Mouse (Mus musculus) G1E (cell line): ENCODE results near the gene Urb1. TPM values are rescaled to one million over a fixed set of nuclear protein-coding genes. Genes with fewer than 3 reads are reported as not detected.

Source experiments
- ATAC-seq: 2 replicates; pipeline ENCODE4 v1.8.0; 2016; ENCODE audit warnings: mild to moderate bottlenecking; ENCODE audit not compliant: insufficient number of reproducible peaks, poor library complexity, low FRiP score, severe bottlenecking; ENCODE audit errors: extremely low read depth
- DNase-seq: peaks from one replicate; pipeline ENCODE4 v3.0.0; 2012; ENCODE audit warnings: low spot score
- H3K27me3 ChIP-seq: 2 replicates; pipeline ENCODE4 v1.6.1; 2012; ENCODE audit warnings: mild to moderate bottlenecking, low read length, inconsistent platforms; ENCODE audit not compliant: insufficient read depth
- H3K36me3 ChIP-seq: replicated peaks from 2 replicates; pipeline ENCODE3; 2012; ENCODE audit warnings: mild to moderate bottlenecking, inconsistent platforms
- H3K4me1 ChIP-seq: 2 replicates; pipeline ENCODE4 v1.6.1; 2012; ENCODE audit warnings: low read depth, low read length, inconsistent platforms, mixed read lengths; ENCODE audit not compliant: insufficient read depth
- H3K4me3 ChIP-seq: 2 replicates; pipeline ENCODE4 v1.5.1; 2012; ENCODE audit warnings: low read depth, mild to moderate bottlenecking, inconsistent platforms, low read length, moderate library complexity, mixed read lengths
- H3K9me3 ChIP-seq: replicated peaks from 2 replicates; pipeline ENCODE4 v1.6.1; 2012; ENCODE audit warnings: inconsistent platforms
- CTCF ChIP-seq: IDR thresholded peaks from 2 replicates; pipeline ENCODE4 v1.5.1; 2012; ENCODE audit warnings: low read depth, low read length, inconsistent platforms, mixed read lengths
- GATA1 ChIP-seq: IDR thresholded peaks from 2 replicates; pipeline ENCODE4 v1.6.1; 2012; ENCODE audit warnings: borderline replicate concordance, low read length, inconsistent platforms, mixed read lengths
- GATA2 ChIP-seq: IDR thresholded peaks from 2 replicates; pipeline ENCODE4 v1.6.1; 2012; ENCODE audit warnings: low read depth, low read length, inconsistent platforms, borderline replicate concordance
- POLR2AphosphoS5 ChIP-seq: IDR thresholded peaks from 2 replicates; pipeline ENCODE4 v1.6.1; 2012; ENCODE audit warnings: low read depth, low read length, inconsistent platforms; ENCODE audit not compliant: insufficient replicate concordance
- TAL1 ChIP-seq: conservative IDR thresholded peaks from 2 replicates; pipeline ENCODE4 v1.6.1; 2012; ENCODE audit warnings: low read depth, low read length, inconsistent platforms, mixed read lengths
- polyA plus RNA-seq: library from polyadenylated mRNA; stranded (reverse); fragments of >175 nt; gene quantifications from 2 replicates; pipeline ENCODE4 v1.2.3, GENCODE M21; 2012
- total RNA-seq, 2 experiments: library from RNA; stranded (forward) in 1 of 2; stranded (reverse) in 1 of 2; fragments of 200-1000 nt in 1 of 2; fragments of >200 nt in 1 of 2; fragmentation: Nextera tagmentation in 1 of 2; gene quantifications; 2 replicates each; pipeline ENCODE4 v1.2.3; 2014 to 2017

The Urb1 gene
- total and polyA plus RNA-seq, 3 experiments = 9.8 to 24.2 (median 10.9) TPM

GRCm38 (mm10) chr16:90832495-90832894, 22.3 kb upstream of the Urb1 start:
- H3K4me3 ChIP-seq = no peak overlapping the region
- no peaks in the 10 kb centered on the region for H3K4me1 ChIP-seq
- DNase-seq (no peak), ATAC-seq (no peak)
- peaks cover 8% of the 10 kb centered on the region for H3K9me3 ChIP-seq
- TF ChIP-seq TAL1 = no peak
- TF ChIP-seq GATA1 = no peak
- no peak for TF ChIP-seq POLR2AphosphoS5
- no peak for TF ChIP-seq CTCF
- no peak for TF ChIP-seq GATA2
- H3K36me3 ChIP-seq = no peaks in the 10 kb centered on the region
- peaks cover 31% of the 10 kb centered on the region for H3K27me3 ChIP-seq

- no peak overlapping the region for H3K4me3 ChIP-seq
- peaks cover 29% of the 10 kb centered on the region for H3K27me3 ChIP-seq
- peaks cover 8% of the 10 kb centered on the region for H3K9me3 ChIP-seq
- no peaks in the 10 kb centered on the region for H3K4me1 ChIP-seq
- DNase-seq (no peak), ATAC-seq (no peak)
- TF ChIP-seq POLR2AphosphoS5 (no peak), CTCF (no peak), GATA1 (no peak), GATA2 (no peak), TAL1 (no peak)
- no peaks in the 10 kb centered on the region for H3K36me3 ChIP-seq
Observed at GRCm38 (mm10) chr16:90831676-90832075, 21.5 kb upstream of the Urb1 start.

GRCm38 (mm10) chr16:90830686-90831439, 20.6 kb upstream of the Urb1 start:
- Histone ChIP-seq H3K27me3 (peaks cover 27% of the 10 kb centered on the region; the same call in 1 of the 2 replicates), H3K9me3 (peaks cover 8% of the 10 kb centered on the region), H3K4me3 (no peak overlapping the region), H3K4me1 (no peaks in the 10 kb centered on the region), H3K36me3 (no peaks in the 10 kb centered on the region)
- DNase-seq = no peak
- TF ChIP-seq POLR2AphosphoS5 = no peak
- TF ChIP-seq GATA1 = no peak
- ATAC-seq = no peak

- no peak for DNase-seq
- no peaks in the 10 kb centered on the region for H3K4me1 ChIP-seq
- H3K4me3 ChIP-seq = no peak overlapping the region; the same call in 1 of the 2 replicates
- peaks cover 8% of the 10 kb centered on the region for H3K9me3 ChIP-seq
- TF ChIP-seq GATA1 (no peak), TAL1 (no peak)
- no peaks in the 10 kb centered on the region for H3K36me3 ChIP-seq
- ATAC-seq = no peak
- peaks cover 25% of the 10 kb centered on the region for H3K27me3 ChIP-seq
Observed at GRCm38 (mm10) chr16:90829894-90830685, 19.9 kb upstream of the Urb1 start.

- ATAC-seq (no peak), DNase-seq (no peak)
- H3K9me3 ChIP-seq = peaks cover 8% of the 10 kb centered on the region
- peaks cover 27% of the 10 kb centered on the region for H3K27me3 ChIP-seq
- H3K4me1 ChIP-seq = no peaks in the 10 kb centered on the region
- no peaks in the 10 kb centered on the region for H3K36me3 ChIP-seq
- no peak for TF ChIP-seq GATA2
- TF ChIP-seq GATA1 = no peak
- no peak for TF ChIP-seq TAL1
- no peak for TF ChIP-seq POLR2AphosphoS5
- TF ChIP-seq CTCF = no peak
- H3K4me3 ChIP-seq = no peak overlapping the region
Observed at GRCm38 (mm10) chr16:90829136-90829535, 18.9 kb upstream of the Urb1 start.

GRCm38 (mm10) chr16:90827498-90827897, 17.3 kb upstream of the Urb1 start:
- TF ChIP-seq GATA1 (no peak), CTCF (no peak), TAL1 (no peak)
- ATAC-seq (no peak), DNase-seq (no peak)
- no peaks in the 10 kb centered on the region for H3K4me1 ChIP-seq
- no peaks in the 10 kb centered on the region for H3K36me3 ChIP-seq
- no peak overlapping the region for H3K4me3 ChIP-seq
- peaks cover 37% of the 10 kb centered on the region for H3K27me3 ChIP-seq
- peaks cover 8% of the 10 kb centered on the region for H3K9me3 ChIP-seq
